Mouse (Mus musculus): ENCODE data around the gene Olfr1157. TPM values are rescaled to one million over a fixed set of nuclear protein-coding genes. Genes with fewer than 3 reads are reported as not detected.

Gene Olfr1157
- not detected for polyA plus RNA-seq (2014; fragmentation: Illumina TruSeq; extraction: RNeasy Lipid Tissue Mini Kit (QIAGEN cat#74804); ENCODE audit: low read depth, low replicate concordance)

GRCm38 (mm10) chr2:87968199-87968598 lies at the start of gene Olfr1157:
Olfr1157 (minus strand) TSS chr2:87968299.

GRCm38 (mm10) chr2:88007515-88008318 lies 39.6 kb upstream of the Olfr1157 start, which contains the start of gene Olfr1160:
Olfr1160 (minus strand) TSS chr2:88008268.

GRCm38 (mm10) chr2:87989813-87990212 lies 21.7 kb upstream of the Olfr1157 start, which contains the start of gene Olfr1158:
Olfr1158 (plus strand) TSS chr2:87990113.

DNA sequence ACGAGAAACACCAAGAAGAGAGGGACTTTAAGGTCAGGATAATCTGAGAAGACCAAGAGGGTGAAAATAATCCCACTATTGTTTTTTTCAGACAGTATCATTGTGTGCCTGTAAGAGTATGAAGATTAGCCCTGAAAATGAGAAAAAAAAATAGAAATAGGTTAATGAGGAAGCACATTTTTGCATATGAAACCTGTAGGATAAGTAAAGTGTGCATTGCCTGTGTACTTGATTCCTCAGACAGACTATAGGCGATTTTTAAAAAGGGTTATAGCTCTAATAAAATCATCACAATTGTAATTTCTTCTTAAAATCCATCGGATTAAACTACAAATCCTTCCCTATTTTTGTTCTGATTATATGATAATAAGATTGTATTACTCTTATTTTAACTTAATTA lies 6.5 kb upstream of the Olfr1157 start, which contains the start of gene Olfr74:
Olfr74 (minus strand) TSS at position 101 of the 400 bp plus-strand sequence.

DNA sequence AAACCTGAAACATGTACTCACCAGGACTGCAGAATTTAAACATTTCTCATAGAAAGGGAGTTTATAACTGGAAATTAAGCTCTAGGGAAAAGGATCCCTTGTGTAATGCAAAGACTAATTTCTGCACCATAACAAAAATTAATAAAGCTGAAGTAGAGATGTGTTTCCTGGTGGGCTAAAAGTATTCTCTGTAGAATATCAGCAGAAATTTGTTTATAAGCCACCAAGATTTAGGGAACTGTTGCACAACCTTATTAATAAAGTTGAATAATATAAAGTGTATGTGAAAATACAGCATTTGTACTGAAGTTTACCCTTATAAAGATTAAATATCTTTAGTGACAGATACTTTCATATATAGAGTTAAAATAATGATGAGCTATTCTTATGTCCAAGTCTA lies 15.1 kb downstream of the Olfr1157 start, which contains the start of gene Olfr1156:
Olfr1156 (minus strand) TSS at position 101 of the 400 bp plus-strand sequence.

GRCm38 (mm10) chr2:87945037-87945436 lies 23.1 kb downstream of the Olfr1157 start, which contains the start of gene Olfr1155:
Olfr1155 (minus strand) TSS chr2:87945137.

Other genes starting within 250 kb of the Olfr1157 start
- gene Olfr1138, start 228.3 kb downstream of the Olfr1157 start, polyA plus RNA-seq (2014; fragmentation: Illumina TruSeq; extraction: RNeasy Lipid Tissue Mini Kit (QIAGEN cat#74804); ENCODE audit: low read depth, low replicate concordance), result not detected
- gene Olfr1140, start 224.5 kb downstream of the Olfr1157 start, polyA plus RNA-seq (2014; fragmentation: Illumina TruSeq; extraction: RNeasy Lipid Tissue Mini Kit (QIAGEN cat#74804); ENCODE audit: low read depth, low replicate concordance), result not detected
- not detected for gene Olfr1141, start 214.3 kb downstream of the Olfr1157 start, polyA plus RNA-seq (2014; fragmentation: Illumina TruSeq; extraction: RNeasy Lipid Tissue Mini Kit (QIAGEN cat#74804); ENCODE audit: low read depth, low replicate concordance)
- gene Olfr152, start 188.8 kb downstream of the Olfr1157 start, polyA plus RNA-seq (2014; fragmentation: Illumina TruSeq; extraction: RNeasy Lipid Tissue Mini Kit (QIAGEN cat#74804); ENCODE audit: low read depth, low replicate concordance), result not detected
- gene Olfr1143, start 167.7 kb downstream of the Olfr1157 start, polyA plus RNA-seq (2014; fragmentation: Illumina TruSeq; extraction: RNeasy Lipid Tissue Mini Kit (QIAGEN cat#74804); ENCODE audit: low read depth, low replicate concordance), result not detected
- not detected for gene Olfr1145, start 158.5 kb downstream of the Olfr1157 start, polyA plus RNA-seq (2014; fragmentation: Illumina TruSeq; extraction: RNeasy Lipid Tissue Mini Kit (QIAGEN cat#74804); ENCODE audit: low read depth, low replicate concordance)
- not detected for gene Olfr1148, start 137.8 kb downstream of the Olfr1157 start, polyA plus RNA-seq (2014; fragmentation: Illumina TruSeq; extraction: RNeasy Lipid Tissue Mini Kit (QIAGEN cat#74804); ENCODE audit: low read depth, low replicate concordance)
- not detected for gene Olfr1150-ps1, start 124.3 kb downstream of the Olfr1157 start, polyA plus RNA-seq (2014; fragmentation: Illumina TruSeq; extraction: RNeasy Lipid Tissue Mini Kit (QIAGEN cat#74804); ENCODE audit: low read depth, low replicate concordance)
- gene Olfr1151, start 112.4 kb downstream of the Olfr1157 start, polyA plus RNA-seq (2014; fragmentation: Illumina TruSeq; extraction: RNeasy Lipid Tissue Mini Kit (QIAGEN cat#74804); ENCODE audit: low read depth, low replicate concordance), result not detected
- gene Olfr1152, start 101.8 kb downstream of the Olfr1157 start, polyA plus RNA-seq (2014; fragmentation: Illumina TruSeq; extraction: RNeasy Lipid Tissue Mini Kit (QIAGEN cat#74804); ENCODE audit: low read depth, low replicate concordance), result not detected
- not detected for gene Olfr1153, start 73.3 kb downstream of the Olfr1157 start, polyA plus RNA-seq (2014; fragmentation: Illumina TruSeq; extraction: RNeasy Lipid Tissue Mini Kit (QIAGEN cat#74804); ENCODE audit: low read depth, low replicate concordance)
- gene Olfr1154, start 63.1 kb downstream of the Olfr1157 start, polyA plus RNA-seq (2014; fragmentation: Illumina TruSeq; extraction: RNeasy Lipid Tissue Mini Kit (QIAGEN cat#74804); ENCODE audit: low read depth, low replicate concordance), result not detected
- not detected for gene Olfr1155, start 23.2 kb downstream of the Olfr1157 start, polyA plus RNA-seq (2014; fragmentation: Illumina TruSeq; extraction: RNeasy Lipid Tissue Mini Kit (QIAGEN cat#74804); ENCODE audit: low read depth, low replicate concordance)
- gene Olfr1156, start 15.2 kb downstream of the Olfr1157 start, polyA plus RNA-seq (2014; fragmentation: Illumina TruSeq; extraction: RNeasy Lipid Tissue Mini Kit (QIAGEN cat#74804); ENCODE audit: low read depth, low replicate concordance), result not detected
- not detected for gene Olfr74, start 6.4 kb upstream of the Olfr1157 start, polyA plus RNA-seq (2014; fragmentation: Illumina TruSeq; extraction: RNeasy Lipid Tissue Mini Kit (QIAGEN cat#74804); ENCODE audit: low read depth, low replicate concordance)
- not detected for gene Olfr1158, start 21.8 kb upstream of the Olfr1157 start, polyA plus RNA-seq (2014; fragmentation: Illumina TruSeq; extraction: RNeasy Lipid Tissue Mini Kit (QIAGEN cat#74804); ENCODE audit: low read depth, low replicate concordance)
- not detected for gene Olfr1160, start 40.0 kb upstream of the Olfr1157 start, polyA plus RNA-seq (2014; fragmentation: Illumina TruSeq; extraction: RNeasy Lipid Tissue Mini Kit (QIAGEN cat#74804); ENCODE audit: low read depth, low replicate concordance)
- not detected for gene Olfr1161, start 54.5 kb upstream of the Olfr1157 start, polyA plus RNA-seq (2014; fragmentation: Illumina TruSeq; extraction: RNeasy Lipid Tissue Mini Kit (QIAGEN cat#74804); ENCODE audit: low read depth, low replicate concordance)
- gene Olfr73, start 69.4 kb upstream of the Olfr1157 start, polyA plus RNA-seq (2014; fragmentation: Illumina TruSeq; extraction: RNeasy Lipid Tissue Mini Kit (QIAGEN cat#74804); ENCODE audit: low read depth, low replicate concordance), result not detected
- not detected for gene Olfr1162, start 82.8 kb upstream of the Olfr1157 start, polyA plus RNA-seq (2014; fragmentation: Illumina TruSeq; extraction: RNeasy Lipid Tissue Mini Kit (QIAGEN cat#74804); ENCODE audit: low read depth, low replicate concordance)
- not detected for gene Olfr1163, start 103.5 kb upstream of the Olfr1157 start, polyA plus RNA-seq (2014; fragmentation: Illumina TruSeq; extraction: RNeasy Lipid Tissue Mini Kit (QIAGEN cat#74804); ENCODE audit: low read depth, low replicate concordance)
- not detected for gene Olfr1164, start 125.7 kb upstream of the Olfr1157 start, polyA plus RNA-seq (2014; fragmentation: Illumina TruSeq; extraction: RNeasy Lipid Tissue Mini Kit (QIAGEN cat#74804); ENCODE audit: low read depth, low replicate concordance)
- not detected for gene Olfr1166, start 160.0 kb upstream of the Olfr1157 start, polyA plus RNA-seq (2014; fragmentation: Illumina TruSeq; extraction: RNeasy Lipid Tissue Mini Kit (QIAGEN cat#74804); ENCODE audit: low read depth, low replicate concordance)
- gene Olfr1167, start 186.9 kb upstream of the Olfr1157 start, polyA plus RNA-seq (2014; fragmentation: Illumina TruSeq; extraction: RNeasy Lipid Tissue Mini Kit (QIAGEN cat#74804); ENCODE audit: low read depth, low replicate concordance), result not detected
- gene Olfr1168, start 213.6 kb upstream of the Olfr1157 start, polyA plus RNA-seq (2014; fragmentation: Illumina TruSeq; extraction: RNeasy Lipid Tissue Mini Kit (QIAGEN cat#74804); ENCODE audit: low read depth, low replicate concordance), result not detected

Data from adrenal gland, adult 10 weeks (tissue).